Mouse (Mus musculus) embryonic stem cell, embryonic (primary cell): ENCODE results near the gene Lin7a.

Experiments
- CTCF ChIA-PET, 4 experiments: fragments of 300-600 bp in 2 of 4; fragments of 350-600 bp in 2 of 4; sonication (Branson Sonifier 250); formaldehyde crosslinking; loops; one replicate each; lab custom pipeline; 2022; ENCODE audit warnings: inconsistent platforms in 2 of 4; lab: Charles Lee
- POLR2A ChIA-PET, 4 experiments: fragments of 300-600 bp in 2 of 4; fragments of 350-600 bp in 2 of 4; sonication (Branson Sonifier 250); formaldehyde crosslinking; loops; one replicate each; lab custom pipeline; 2022; ENCODE audit warnings: antibody characterized with exemption in 4 of 4, inconsistent platforms in 1 of 4; lab: Charles Lee

The Lin7a gene

DNA sequence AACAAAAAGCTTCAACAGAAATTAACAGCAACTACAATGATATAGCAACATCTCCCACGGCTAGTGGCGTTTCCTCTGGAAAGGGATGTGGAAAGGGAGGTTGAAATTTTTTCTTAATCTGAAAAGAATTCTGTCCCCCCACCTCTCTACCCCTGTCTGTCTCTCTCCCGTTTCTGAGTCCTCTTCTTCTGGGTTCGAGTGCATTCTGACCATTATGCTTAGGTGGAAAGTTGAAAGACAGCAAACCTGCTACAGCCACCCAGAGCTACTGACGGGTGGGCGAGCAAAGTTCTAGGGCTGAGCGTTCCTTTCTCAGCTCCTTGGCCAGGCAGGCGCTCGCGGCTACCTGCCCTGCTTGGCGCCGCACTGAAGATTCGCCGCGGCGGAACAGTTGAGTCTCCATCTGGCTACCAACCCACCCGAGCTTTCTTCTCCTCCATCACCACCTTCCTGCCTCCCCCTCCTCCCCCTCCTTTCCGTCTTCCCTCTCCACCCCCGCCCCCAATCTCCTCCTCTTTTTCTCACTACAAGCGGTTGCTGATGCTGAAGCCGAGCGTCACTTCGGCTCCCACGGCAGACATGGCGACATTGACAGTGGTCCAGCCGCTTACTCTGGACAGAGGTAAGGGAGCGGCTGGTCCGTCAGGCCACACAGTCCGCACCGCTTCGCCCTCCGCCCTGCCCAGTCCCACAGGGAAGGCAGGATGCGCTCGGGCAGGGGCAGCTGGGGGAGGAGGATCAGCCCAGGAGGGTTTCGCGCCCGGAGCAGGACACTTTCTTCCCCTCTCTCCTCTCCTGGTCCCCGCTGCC lies at the start of gene Lin7a:
TSS of gene Lin7a (plus strand) at position 366 of the 810 bp plus-strand sequence.
- ChIA-PET CTCF (interaction anchor here in 1 of 4 experiments (0.9 to 1.4 kb wide), 2 partner anchors 10 to 118 kb away, joined by 3 read pairs; no protein-coding TSS in a partner anchor), POLR2A (no interaction called here)

DNA sequence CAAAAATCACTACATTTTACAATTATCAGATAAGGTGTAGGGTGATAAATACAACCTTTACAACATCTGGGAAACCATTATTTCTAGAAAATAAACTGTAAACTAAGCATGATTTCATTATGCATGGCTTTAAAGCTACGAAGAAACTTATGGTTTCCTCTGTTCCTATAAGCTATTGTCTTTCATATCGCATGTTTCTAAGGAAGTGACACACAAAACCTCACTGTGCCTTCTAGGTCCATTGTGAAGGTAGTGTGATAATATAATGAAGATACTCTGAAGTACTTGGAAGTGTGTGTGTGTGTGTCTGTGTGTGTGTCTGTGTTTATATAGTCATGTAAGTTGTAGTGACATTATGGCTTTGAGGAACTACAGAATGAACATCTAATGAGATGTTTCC lies 49.8 kb upstream of the Lin7a start:
- CTCF ChIA-PET: no interaction called here
- POLR2A ChIA-PET: interaction anchor here in 1 of 4 experiments (0.6 kb wide), 1 partner anchor 341 kb away, joined by 3 read pairs; no protein-coding TSS in a partner anchor

DNA sequence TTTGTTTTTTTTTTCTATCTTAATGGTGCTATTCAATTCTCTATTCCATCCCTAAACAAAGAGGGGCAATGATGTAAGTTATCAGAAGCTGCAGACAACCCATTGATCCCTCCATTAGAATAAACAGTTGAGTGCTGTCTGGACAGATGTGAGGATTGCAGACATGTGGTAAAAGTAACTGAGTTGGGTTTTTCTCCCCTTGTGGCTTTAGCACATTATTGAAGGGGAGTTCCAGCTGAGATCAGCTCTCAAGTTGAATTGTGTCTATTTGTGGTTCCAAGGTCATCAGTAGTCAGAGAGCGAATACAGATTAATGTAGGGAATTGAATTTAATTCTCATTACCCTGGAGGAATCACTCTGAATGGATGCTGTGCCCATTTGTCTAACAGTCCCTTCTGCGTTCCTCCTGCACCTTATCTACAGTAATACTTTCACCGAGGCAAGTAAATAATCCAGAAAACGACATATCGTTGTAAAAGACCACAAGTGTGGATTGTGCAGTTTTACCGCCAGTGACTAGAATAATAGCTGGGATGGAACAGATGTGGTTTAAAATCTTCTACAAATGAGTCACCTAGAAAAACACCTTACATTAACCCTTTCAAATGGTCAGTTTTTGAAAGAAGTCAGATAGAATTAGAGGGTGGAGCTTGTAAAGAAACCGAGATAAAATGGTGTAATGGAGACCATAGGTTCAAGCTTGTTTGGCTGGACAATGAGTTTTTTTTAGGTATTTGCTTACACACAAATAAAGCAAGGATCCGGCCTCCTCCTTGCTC lies 48.9 kb upstream of the Lin7a start:
- POLR2A ChIA-PET: no interaction called here
- CTCF ChIA-PET: no interaction called here

DNA sequence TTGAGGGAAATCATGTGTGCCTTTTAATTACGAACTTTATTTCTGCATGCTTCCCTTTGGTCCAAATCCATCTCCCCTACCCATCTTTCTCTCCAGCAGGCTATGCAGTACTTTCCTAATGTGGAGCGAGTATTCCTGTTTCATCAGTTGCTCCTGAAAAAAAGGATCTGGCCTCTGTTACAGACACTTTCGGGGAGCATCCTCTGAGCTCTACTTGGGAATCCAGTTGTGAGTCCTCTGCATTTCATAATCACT lies 48.4 kb upstream of the Lin7a start:
- CTCF ChIA-PET: no interaction called here
- POLR2A ChIA-PET: no interaction called here

DNA sequence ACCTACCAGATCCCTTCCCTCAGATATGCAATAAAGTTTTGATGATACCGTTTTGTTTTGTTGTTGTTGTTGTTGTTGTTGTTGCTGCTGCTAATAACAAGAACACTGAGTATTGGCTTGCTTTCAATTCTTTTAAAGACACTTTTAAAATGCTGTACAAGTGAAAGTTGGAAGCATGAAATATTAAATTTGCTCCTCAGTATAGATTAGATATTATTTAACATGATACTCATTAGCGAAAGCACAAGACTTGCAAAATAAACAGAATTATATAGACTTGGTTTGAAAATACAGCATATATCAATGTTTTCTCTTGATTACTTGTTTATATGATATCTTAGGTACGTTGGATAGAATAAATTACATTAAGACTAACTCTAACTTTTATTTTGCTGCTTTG lies 47.7 kb upstream of the Lin7a start:
- POLR2A ChIA-PET: no interaction called here
- CTCF ChIA-PET: no interaction called here

DNA sequence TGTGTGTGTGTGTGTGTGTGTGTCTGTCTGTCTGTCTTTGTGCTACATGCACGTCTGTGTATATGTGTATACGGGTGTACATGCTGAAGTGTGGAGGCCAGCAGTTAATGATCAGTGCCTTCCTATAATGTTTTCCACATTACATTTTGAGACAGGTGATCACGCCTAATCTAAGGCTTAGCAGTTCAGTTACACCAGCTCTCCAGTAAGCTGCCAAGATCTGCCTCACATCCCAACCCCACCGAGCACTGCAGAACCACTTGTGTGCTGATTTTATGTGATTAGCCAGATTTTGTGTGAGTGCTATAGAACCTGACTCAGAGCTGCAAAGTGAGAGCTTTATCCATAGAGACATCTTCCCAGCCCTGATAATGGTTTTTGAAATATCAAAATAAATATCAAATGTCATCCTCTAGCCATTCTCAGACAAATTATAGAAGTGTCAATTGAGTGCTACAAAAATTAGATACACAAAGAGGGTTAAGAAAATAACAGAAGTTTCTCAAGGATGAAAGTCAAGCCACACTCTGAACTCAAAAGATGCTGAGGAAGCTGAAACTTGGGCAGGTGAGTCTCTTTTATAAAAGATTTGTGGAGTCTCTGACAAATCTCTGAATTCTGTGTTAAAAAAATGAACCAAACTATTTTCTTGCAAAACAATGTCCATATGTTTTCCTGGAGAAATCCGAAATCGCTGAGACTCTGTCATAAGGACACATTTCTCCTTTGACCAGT lies 46.7 kb upstream of the Lin7a start:
- ChIA-PET CTCF (no interaction called here), POLR2A (no interaction called here)

DNA sequence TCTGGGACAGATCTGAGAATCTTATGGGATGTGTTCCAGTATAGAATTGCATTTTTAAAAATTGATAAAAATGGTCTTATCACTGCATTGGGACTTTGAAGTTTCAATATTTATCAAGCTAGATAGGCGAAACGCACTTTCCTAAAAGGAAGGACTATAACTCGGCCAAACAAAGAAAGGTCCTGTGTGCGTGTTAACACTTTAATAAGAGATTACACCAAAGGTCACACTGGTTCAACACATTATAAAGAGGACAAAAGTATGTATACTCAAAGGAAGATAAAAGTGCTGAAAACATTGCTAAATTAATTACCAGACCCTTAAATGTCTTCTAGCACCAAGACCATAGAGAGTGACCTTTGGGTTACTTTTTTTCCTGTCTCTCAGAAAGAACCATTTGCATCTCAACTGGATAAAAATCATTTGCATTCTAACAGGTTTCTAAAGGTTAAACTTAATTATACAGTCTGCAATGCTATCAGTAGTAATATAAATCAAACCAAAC lies 46.1 kb upstream of the Lin7a start:
- CTCF ChIA-PET: no interaction called here
- POLR2A ChIA-PET: no interaction called here

DNA sequence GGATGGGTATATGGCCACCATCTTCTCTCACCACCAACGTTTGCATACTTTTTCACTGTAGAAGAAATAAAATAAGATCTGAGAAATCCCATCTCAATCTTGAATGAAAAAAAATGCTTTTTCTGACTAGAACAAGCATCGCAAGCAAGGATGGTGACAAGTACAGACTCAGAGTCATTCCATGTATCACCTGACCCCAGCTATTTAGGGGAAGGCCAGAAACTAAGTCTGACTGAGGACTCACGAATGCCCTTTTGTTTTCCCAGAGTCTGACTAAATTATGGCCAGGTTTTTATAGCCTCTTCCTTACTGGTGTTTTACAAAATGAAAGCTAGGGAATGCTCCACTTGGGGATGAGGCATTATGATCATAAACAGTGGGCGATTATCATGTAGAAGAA lies 45.6 kb upstream of the Lin7a start:
- ChIA-PET POLR2A (no interaction called here), CTCF (no interaction called here)

DNA sequence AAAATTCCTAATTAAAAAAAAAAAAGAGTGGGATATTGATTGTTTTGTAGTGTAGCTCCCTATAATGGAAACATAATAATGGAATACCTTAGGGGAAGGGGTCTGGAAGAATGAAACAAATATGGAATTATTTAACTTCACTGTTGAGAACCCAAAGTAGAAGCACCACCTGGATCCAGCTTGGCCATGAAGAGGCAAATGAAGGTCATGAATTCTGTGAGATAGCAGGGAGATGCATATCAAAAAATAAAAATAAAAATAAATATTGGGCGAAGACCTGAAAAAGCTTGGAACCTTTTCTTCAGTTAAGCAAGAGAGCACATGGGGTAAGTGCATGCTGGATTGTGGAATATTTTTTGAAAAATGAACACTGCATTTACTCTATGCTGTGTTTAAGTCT lies 43.6 kb upstream of the Lin7a start:
- CTCF ChIA-PET: no interaction called here
- POLR2A ChIA-PET: no interaction called here

DNA sequence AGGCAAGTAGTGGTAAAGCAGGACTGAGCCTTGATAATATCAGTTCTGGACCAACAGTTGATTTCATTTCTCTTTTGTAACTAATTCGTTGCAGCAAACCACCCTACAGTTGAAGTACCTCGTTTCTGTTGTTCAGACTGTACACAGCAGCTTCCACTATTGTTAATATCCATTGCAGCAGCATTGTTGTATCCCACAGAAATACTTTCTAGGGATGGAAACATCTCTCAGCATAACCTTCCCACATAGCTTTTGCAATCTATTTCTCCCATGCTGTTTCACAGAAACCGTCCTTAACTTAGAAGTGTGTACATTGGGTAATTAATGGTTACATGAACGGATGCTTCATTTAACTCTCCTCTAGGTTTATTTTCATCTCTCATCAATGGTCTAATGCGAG lies 42.7 kb upstream of the Lin7a start:
- ChIA-PET POLR2A (no interaction called here), CTCF (no interaction called here)

DNA sequence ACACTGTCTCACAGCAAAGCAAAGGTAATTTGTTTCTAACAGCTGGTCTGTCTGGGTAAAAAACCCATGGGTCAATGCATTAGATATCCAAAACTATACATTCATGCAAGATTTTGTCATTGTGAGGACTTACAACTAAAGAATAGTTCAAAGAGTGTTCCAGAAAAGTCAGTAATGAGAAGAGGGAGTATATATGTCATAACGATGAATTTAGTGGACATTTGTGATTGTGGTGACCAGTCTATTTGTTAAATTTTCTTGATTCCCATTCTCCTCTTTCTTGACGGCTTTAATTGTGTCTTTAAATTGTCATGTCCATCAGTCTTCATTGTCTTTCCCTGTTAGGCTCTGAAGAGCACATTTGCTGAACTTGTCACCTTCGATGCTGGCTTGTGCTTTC lies 42.1 kb upstream of the Lin7a start:
- ChIA-PET CTCF (no interaction called here), POLR2A (no interaction called here)

DNA sequence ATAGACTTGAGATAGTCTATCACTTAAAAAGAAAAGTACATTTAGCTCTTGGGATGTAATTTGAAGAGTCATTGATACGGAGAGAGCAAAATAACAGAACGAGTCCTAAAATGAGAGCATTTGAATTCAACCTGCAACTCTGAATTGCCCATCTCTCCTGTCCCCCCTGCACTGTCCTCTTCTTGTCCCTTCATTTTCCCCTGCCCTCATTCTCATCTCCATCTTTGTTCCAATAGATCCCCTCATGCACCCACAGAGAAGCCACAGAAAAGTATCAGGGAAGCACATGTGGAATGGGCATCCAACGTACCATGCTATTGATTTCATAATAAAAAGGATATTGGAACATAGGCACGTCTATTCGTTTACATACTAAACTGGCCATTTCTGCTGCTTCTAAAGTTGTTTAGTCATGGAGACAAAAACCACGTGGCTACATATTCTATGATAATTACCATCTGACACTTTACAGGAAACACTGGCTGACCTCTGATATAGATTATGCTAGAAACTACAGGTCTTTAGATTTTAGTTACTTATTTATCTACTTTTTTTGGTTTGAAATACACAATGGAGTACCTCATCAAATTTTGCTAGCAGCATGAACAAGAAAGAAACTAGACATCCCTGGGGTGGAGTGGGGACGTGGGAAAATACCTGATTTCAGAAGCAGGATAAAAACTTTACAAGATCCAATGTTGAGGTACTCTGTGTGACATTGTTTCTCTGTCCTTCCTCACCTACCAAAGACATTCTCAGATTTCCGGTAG lies 41.2 kb upstream of the Lin7a start:
- ChIA-PET POLR2A (no interaction called here), CTCF (no interaction called here)

DNA sequence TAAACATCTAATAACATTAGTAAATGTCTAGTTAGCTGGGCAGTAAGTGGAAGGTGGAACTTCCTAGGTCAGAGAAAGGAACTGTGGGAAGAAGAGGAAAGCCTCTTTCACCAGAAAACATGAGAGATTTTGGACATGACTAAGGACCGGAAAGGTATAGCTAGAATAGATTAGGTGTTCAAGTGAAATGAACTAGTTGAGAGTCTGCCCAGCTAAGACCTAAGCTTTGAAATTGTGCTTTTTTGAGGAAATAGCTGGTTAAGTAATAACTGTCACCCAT lies 40.7 kb upstream of the Lin7a start:
- ChIA-PET CTCF (no interaction called here), POLR2A (no interaction called here)

DNA sequence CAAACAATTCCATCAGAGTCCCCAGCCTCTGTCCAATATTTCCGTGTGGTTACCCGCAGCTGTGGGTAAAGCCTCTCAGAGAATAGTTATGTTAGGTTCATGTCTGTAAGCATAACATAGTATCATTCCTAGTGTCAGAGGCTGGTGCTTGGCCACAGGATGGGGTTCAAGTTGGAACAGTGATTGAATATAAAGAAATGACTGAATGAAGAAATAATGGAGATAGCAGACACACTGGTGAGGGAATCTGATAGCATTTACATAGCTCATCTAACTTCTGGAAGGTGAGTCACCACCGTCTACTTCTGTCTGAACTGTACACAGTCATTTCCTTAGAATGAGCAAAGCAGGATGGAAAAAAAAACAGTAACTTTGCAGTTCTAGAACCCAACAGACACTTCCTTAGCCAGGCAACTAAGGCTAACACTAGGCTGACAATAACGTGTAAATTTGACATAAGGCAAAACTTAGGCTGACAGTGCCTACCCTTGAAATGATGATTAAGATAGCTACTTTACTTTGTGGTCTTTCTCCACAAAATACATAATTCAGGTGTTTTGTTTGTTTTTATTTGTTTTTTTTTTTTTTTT lies 40.0 kb upstream of the Lin7a start:
- ChIA-PET POLR2A (interaction anchor here in 1 of 4 experiments (0.8 kb wide), 1 partner anchor 9 kb away, joined by 3 read pairs; no protein-coding TSS in a partner anchor), CTCF (no interaction called here)

DNA sequence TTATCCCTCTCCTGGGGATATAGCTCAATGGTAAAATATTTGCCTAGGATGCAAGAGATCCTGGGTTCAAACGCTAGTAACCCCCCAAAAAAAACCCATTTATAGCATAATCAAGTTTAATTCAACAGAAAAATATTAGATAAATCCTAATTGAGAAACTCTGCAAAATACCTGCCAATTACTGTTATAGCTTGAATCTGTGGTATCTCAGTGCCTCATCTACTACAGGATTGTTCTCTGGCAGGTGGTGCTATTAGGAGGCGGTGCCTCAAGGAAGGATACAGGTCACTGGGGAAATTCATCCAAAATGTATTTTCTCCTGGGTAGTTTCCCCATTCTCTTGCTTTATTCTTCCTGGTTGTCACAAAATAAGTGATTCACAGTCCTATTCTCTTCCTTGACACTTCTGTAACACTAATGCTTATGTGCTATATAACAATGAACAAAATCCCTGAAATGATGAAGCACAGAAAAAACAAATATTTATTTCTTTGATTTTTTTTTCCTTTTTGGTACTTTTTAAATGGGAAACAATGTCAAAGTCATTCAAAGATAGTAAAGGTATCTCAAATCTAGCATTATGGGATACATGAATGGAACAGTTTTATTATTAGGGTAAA lies 38.9 kb upstream of the Lin7a start:
- POLR2A ChIA-PET: interaction anchor here in 1 of 4 experiments (0.8 kb wide), 1 partner anchor 8 kb away, joined by 3 read pairs; no protein-coding TSS in a partner anchor
- CTCF ChIA-PET: no interaction called here

DNA sequence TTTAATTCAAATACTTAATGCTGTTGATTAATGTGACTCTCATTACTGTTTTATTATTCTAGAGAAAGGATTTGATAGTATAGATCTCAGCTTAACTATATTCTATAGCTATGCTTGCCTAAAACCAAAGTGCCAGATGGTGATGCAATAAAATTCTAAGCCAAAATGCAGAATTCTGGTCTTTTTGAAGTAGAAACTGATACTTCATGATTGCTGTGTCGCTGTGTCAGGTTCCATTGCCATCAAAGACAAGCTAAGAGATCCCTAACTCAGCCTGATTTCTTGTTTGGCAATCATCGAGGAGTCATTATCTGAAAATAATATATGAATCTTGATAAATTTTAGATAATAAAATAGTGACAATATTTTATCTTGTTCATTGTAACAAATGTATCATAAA lies 38.3 kb upstream of the Lin7a start:
- POLR2A ChIA-PET: no interaction called here
- CTCF ChIA-PET: no interaction called here

DNA sequence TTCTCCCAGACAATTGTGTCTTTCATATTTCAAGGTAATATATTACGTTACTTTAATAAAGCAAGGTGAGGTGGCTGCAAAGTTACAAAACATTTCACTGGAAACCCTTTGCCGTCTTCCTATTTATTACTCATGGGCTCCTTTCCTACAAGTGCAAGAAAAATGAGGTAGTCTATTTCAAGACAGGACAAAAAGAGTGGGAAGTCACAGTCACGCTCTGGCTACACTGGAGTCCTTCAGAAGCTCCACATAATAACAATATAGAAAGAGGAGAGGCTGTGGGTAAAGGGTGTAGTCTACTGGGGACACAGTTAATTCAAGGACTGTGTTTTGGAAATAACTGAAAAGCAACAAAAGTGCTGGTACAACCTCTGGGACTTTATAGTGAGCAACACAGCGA lies 37.7 kb upstream of the Lin7a start:
- POLR2A ChIA-PET: no interaction called here
- CTCF ChIA-PET: no interaction called here

DNA sequence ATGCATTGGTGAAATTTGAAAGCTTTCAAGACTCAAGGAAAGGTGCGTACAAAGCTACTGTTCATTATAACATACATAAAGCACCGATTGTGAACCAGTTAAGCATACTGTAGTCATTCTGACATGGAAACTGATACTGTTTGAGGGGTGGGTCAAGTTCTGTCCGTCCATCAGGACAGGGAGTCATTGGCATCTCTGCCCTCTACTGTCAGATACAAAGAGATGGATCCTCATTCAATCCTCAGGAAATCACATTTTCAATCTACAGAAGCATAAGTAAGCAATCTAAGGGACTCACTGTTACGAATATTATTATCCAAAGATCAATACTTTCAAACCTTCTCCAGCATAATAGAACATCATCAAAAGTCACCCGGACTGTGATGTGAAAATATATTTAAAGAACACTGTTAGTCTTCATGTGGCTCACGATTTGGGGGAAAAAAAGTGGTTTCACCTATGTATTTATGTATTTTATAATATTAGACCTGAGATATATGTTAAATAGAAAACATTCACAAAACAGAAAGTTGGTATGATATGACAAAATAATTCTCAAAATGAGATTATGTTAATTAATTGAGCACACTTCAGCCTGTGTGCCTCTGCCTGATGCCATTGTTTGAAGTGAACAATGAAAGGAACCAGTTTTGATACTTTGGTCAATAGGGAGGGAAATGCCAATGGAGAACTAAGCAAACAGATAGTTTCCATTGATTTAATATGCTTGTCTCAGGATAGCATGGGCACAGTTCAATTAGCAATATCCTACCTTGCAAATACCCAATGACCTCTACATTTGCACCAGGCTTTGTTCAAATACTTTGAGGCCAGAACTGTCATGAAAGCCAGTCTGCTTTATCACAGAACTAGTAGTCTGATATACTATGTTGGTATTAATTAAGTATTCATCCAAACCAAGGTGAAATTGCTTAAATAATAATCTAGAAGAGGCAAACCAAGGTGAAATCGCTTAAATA lies 36.8 kb upstream of the Lin7a start:
- POLR2A ChIA-PET: no interaction called here
- CTCF ChIA-PET: no interaction called here
